ENCODE assay signal across 18 mouse cellular contexts in genomic region chr19:27382131-27382530, GRCm38 (mm10). TPM values are rescaled to one million over a fixed set of nuclear protein-coding genes. Genes with fewer than 3 reads are reported as not detected.
A peak's percentile ranks its signal among the peaks of the same experiment; 100 is the strongest.
DNase-seq lines count a peak whose midpoint lies in the region; ATAC-seq lines count a peak whose summit lies in the region.
"Had no signal": no experiment of that assay in that cellular context is flagged by ENCODE, and none has a peak within 500 bp of the region (broad histone marks: within the 10 kb centered on the region; RNA-seq: fewer than 3 reads in every experiment).

No protein-coding gene starts in this region.

- ATAC-seq in heart, embryonic 12.5 days (ENCODE audit: insufficient number of reproducible peaks, low FRiP score) = no peak
- ATAC-seq: CD4-positive, CD25-positive, alpha-beta regulatory T cell, adult 4 months; intestine, embryonic 16.5 days had no signal

- H3K9ac ChIP-seq in heart, embryonic 12.5 days = no peak overlapping the region
- H3K9ac ChIP-seq: hindbrain, embryonic 15.5 days had no signal

- no peak overlapping the region for H3K27ac ChIP-seq in heart, embryonic 12.5 days (ENCODE audit: poor library complexity, severe bottlenecking)
- H3K27ac ChIP-seq: embryonic facial prominence, embryonic 10.5 days; heart, adult 2 months; hindbrain, embryonic 15.5 days had no signal

- H3K4me2 ChIP-seq in heart, embryonic 12.5 days = no peak overlapping the region
- H3K4me2 ChIP-seq: hindbrain, embryonic 15.5 days had no signal

- H3K36me3 ChIP-seq in heart, embryonic 12.5 days = peaks cover 29% of the 10 kb centered on the region

- H3K9me3 ChIP-seq in heart, embryonic 12.5 days (replicated peaks) = 0 out of 2 replicates have a peak, but pooled peaks cover 5% of the 10 kb centered on the region
- H3K9me3 ChIP-seq: embryonic facial prominence, embryonic 10.5 days; G1E; hindbrain, embryonic 15.5 days had no signal

- WGBS in heart, embryonic 12.5 days = 62% methylated on average over 1 of the region's 1 CpGs

- peak; percentile 75 for DNase-seq in heart, adult 11 months
- peak; percentile 14 for DNase-seq in layer of hippocampus, adult 9-11 months
- no peak for DNase-seq in layer of hippocampus, adult 11-12 months (ENCODE audit: low spot score)
- DNase-seq in NIH3T3 (ENCODE audit: low read depth) (peak; percentile 55), adipocyte (ENCODE audit: low spot score) (peak; percentile 40)
- no peak for DNase-seq in right cerebral cortex, postnatal 25 days
- DNase-seq in B cell, adult 2 months = no peak
- DNase-seq: adrenal gland, postnatal 14 days; cerebellum, adult 2 months; gastrocnemius, postnatal 36 days; heart, adult 2 months had no signal

- no peaks in the 10 kb centered on the region for H3K27me3 ChIP-seq in heart, embryonic 12.5 days (replicated peaks)
- H3K27me3 ChIP-seq: hindbrain, embryonic 15.5 days had no signal

- H3K4me1 ChIP-seq in heart, embryonic 12.5 days (replicated peaks) = no peaks in the 10 kb centered on the region
- H3K4me1 ChIP-seq: hindbrain, embryonic 15.5 days had no signal

- H3K4me3 ChIP-seq in heart, embryonic 12.5 days = no peak overlapping the region
- H3K4me3 ChIP-seq: embryonic facial prominence, embryonic 10.5 days; heart, adult 2 months; hindbrain, embryonic 15.5 days had no signal

RNA-seq across cellular contexts. Expression of gene Pum3, which starts 47.5 kb away (rescaled TPM):
- 56.6 and 61.7 TPM in 2 replicates for polyA plus RNA-seq in heart, embryonic 12.5 days (2016; fragmentation: Nextera tagmentation; extraction: Ambion mirVana)

RNA-seq across cellular contexts. Expression of gene Kcnv2, which starts 59.7 kb away (rescaled TPM):
- polyA plus RNA-seq in heart, embryonic 12.5 days (2016; fragmentation: Nextera tagmentation; extraction: Ambion mirVana) = 0.10 and 0.15 TPM in 2 replicates
- polyA plus RNA-seq: CD4-positive, CD25-positive, alpha-beta regulatory T cell, adult 4 months; embryonic facial prominence, embryonic 14.5 days; G1E had no signal

Comparison
In these comparisons a context has a peak if more than half of its experiments do, and no peak if none do; other contexts are left out.
1. DNase-seq: peak in heart, adult 11 months (single experiment), layer of hippocampus, adult 9-11 months (single experiment), NIH3T3 (single experiment) and adipocyte (single experiment); none in layer of hippocampus, adult 11-12 months (single experiment), right cerebral cortex, postnatal 25 days (single experiment) and B cell, adult 2 months (0 of 2).